Mouse (Mus musculus) large intestine, adult 2 months (tissue): ENCODE measurements around the gene Rab11fip5. TPM values are rescaled to one million over a fixed set of nuclear protein-coding genes. Genes with fewer than 3 reads are reported as not detected.

ENCODE experiments used
- DNase-seq: peaks from one replicate; pipeline ENCODE4 v3.0.0-alpha.2; 2012; ENCODE audit warnings: low read depth, low spot score
- WGBS: fragments of 180-500 bp; shearing (Covaris S2); methylation state at CpG from one replicate; pipeline ENCODE4 v1.1.7; 2018; 5-methylcytosine and 5-hydroxymethylcytosine counted together
- polyA plus RNA-seq: library from polyadenylated mRNA; depleted of rRNA; stranded (reverse); fragments of >200 nt; gene quantifications from 2 replicates; pipeline ENCODE4 v1.2.3, GENCODE M21; 2012; rRNA removed

Rab11fip5 gene
- polyA plus RNA-seq, 1 experiment: 3.3 TPM

DNA sequence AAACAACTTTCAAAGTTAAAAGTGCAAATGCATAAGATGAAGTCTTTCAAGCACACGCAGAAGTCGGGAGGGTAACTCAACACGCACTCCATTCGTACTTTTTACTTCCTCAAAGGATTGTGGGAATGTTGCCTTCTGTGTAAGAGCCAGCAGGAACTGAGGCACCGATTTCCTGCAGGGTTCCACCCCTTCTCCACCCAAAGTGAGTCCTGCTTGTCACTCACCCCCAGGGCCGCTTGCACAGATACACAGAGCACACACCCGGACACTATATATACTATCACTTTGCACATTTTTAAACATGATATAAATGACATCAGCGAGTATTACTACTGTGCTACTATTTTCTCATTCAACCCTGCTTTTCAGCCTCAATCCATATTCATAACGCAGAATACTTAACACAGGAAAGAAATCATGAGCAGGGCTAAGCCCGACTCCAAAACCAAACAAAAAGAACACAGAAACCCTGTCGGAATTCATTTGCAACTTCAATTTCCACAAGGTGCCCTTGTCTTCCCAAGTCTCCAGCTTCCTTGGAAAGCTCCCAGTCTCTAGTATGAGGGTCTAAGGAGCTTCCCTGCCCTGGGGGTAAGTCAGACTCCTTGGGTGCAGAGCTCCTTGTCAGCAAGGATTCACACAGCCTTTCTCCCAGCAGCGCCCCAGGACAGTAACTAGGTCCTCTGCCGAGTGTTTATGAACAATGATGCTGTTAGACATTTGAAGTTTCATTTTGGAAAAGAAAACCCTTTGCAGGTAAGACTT is 88.0 kb downstream of the Rab11fip5 start:
- 81% methylated on average over 13 of the region's 13 CpGs for WGBS
- DNase-seq: no peak

Other genes starting within 250 kb of the Rab11fip5 start
- gene Spr, start 236.9 kb downstream of the Rab11fip5 start, polyA plus RNA-seq: 35.1 and 38.7 TPM in 2 replicates
- gene Emx1, start 187.2 kb downstream of the Rab11fip5 start, polyA plus RNA-seq: not detected in 2 replicates
- 1.2 and 1.3 TPM in 2 replicates for gene Sfxn5, start 41.2 kb downstream of the Rab11fip5 start, polyA plus RNA-seq
- gene Noto, start 49.3 kb upstream of the Rab11fip5 start, polyA plus RNA-seq: not detected in 2 replicates
- 18.1 and 21.2 TPM in 2 replicates for gene Smyd5, start 57.4 kb upstream of the Rab11fip5 start, polyA plus RNA-seq
- gene Cct7, start 76.9 kb upstream of the Rab11fip5 start, polyA plus RNA-seq: 117 and 123 TPM in 2 replicates
- 23.4 and 25.5 TPM in 2 replicates for gene Pradc1, start 77.3 kb upstream of the Rab11fip5 start, polyA plus RNA-seq
- 0.14 and 0.20 TPM in 2 replicates for gene Fbxo41, start 128.4 kb upstream of the Rab11fip5 start, polyA plus RNA-seq
- 0.04 TPM in 1 of 2 replicates, not detected in the other for gene Egr4, start 139.0 kb upstream of the Rab11fip5 start, polyA plus RNA-seq
- gene Alms1, start 212.9 kb upstream of the Rab11fip5 start, polyA plus RNA-seq: 0.43 and 0.69 TPM in 2 replicates